Mouse (Mus musculus) right cerebral cortex, postnatal 36 days (tissue): ENCODE measurements around the gene Lrrc73.

Experiments
- DNase-seq, 2 experiments: peaks; one replicate each; pipeline ENCODE4 v3.0.0; 2022; ENCODE audit warnings: low spot score in 2 of 2, mixed read lengths in 1 of 2

Gene Lrrc73

GRCm38 (mm10) chr17:46262201-46262694, 8.9 kb downstream of the Lrrc73 start:
- DNase-seq: no peak

GRCm38 (mm10) chr17:46265502-46265901, 12.2 kb downstream of the Lrrc73 start:
- no peak for DNase-seq

GRCm38 (mm10) chr17:46265918-46266618, 12.7 kb downstream of the Lrrc73 start:
- DNase-seq: peak; percentile 64 to 79

GRCm38 (mm10) chr17:46266986-46267385, 13.7 kb downstream of the Lrrc73 start:
- no peak for DNase-seq

GRCm38 (mm10) chr17:46267511-46267910, 14.2 kb downstream of the Lrrc73 start:
- DNase-seq: no peak

GRCm38 (mm10) chr17:46268026-46268720, 14.8 kb downstream of the Lrrc73 start:
- DNase-seq: no peak

GRCm38 (mm10) chr17:46269771-46270534, 16.6 kb downstream of the Lrrc73 start:
- DNase-seq: no peak

- no peak for DNase-seq
Observed at GRCm38 (mm10) chr17:46272058-46272457, 18.7 kb downstream of the Lrrc73 start.

GRCm38 (mm10) chr17:46272675-46273074, 19.3 kb downstream of the Lrrc73 start:
- DNase-seq: no peak

GRCm38 (mm10) chr17:46273803-46274236, 20.5 kb downstream of the Lrrc73 start:
- peak in 1 of 2 experiments; percentile 65 for DNase-seq

GRCm38 (mm10) chr17:46274465-46274864, 21.1 kb downstream of the Lrrc73 start:
- no peak for DNase-seq

- DNase-seq: no peak
Observed at GRCm38 (mm10) chr17:46275034-46275433, 21.7 kb downstream of the Lrrc73 start.

- DNase-seq: no peak
Observed at GRCm38 (mm10) chr17:46275506-46275905, 22.2 kb downstream of the Lrrc73 start.

- no peak for DNase-seq
Observed at GRCm38 (mm10) chr17:46277586-46277985, 24.3 kb downstream of the Lrrc73 start.

GRCm38 (mm10) chr17:46278011-46278765, 24.9 kb downstream of the Lrrc73 start:
- DNase-seq: no peak

GRCm38 (mm10) chr17:46282483-46283123, 29.3 kb downstream of the Lrrc73 start, which contains the start of gene Tjap1:
Gene Tjap1 (minus strand): TSS chr17:46283026.
- peak; percentile 73 to 80 for DNase-seq

GRCm38 (mm10) chr17:46283140-46283539, 29.8 kb downstream of the Lrrc73 start:
- DNase-seq: no peak

GRCm38 (mm10) chr17:46283911-46284310, 30.6 kb downstream of the Lrrc73 start:
- DNase-seq: no peak

GRCm38 (mm10) chr17:46284653-46285052, 31.3 kb downstream of the Lrrc73 start:
- DNase-seq: no peak

- no peak for DNase-seq
Observed at GRCm38 (mm10) chr17:46285407-46285806, 32.1 kb downstream of the Lrrc73 start.

- no peak for DNase-seq
Observed at GRCm38 (mm10) chr17:46287678-46288095, 34.4 kb downstream of the Lrrc73 start.
